Mouse (Mus musculus): ENCODE results near the gene Rab44.

- TF ChIP-seq CTCF (IDR thresholded peaks at IDR 0.05; ENCODE audit: low read depth, low read length) = no peak
- no peak for TF ChIP-seq EP300 (IDR thresholded peaks at IDR 0.05; ENCODE audit: insufficient read depth, low read depth, low read length)
- no peak for TF ChIP-seq POLR2A (IDR thresholded peaks at IDR 0.05; ENCODE audit: insufficient read depth, low read length)
Measured at GRCm38 (mm10) chr17:29183162-29183561, 69.2 kb downstream of the Rab44 start.

Measured in ES-Bruce4 (cell line).